Mouse (Mus musculus): ENCODE results near the gene Otulinl.

Otulinl gene

DNA sequence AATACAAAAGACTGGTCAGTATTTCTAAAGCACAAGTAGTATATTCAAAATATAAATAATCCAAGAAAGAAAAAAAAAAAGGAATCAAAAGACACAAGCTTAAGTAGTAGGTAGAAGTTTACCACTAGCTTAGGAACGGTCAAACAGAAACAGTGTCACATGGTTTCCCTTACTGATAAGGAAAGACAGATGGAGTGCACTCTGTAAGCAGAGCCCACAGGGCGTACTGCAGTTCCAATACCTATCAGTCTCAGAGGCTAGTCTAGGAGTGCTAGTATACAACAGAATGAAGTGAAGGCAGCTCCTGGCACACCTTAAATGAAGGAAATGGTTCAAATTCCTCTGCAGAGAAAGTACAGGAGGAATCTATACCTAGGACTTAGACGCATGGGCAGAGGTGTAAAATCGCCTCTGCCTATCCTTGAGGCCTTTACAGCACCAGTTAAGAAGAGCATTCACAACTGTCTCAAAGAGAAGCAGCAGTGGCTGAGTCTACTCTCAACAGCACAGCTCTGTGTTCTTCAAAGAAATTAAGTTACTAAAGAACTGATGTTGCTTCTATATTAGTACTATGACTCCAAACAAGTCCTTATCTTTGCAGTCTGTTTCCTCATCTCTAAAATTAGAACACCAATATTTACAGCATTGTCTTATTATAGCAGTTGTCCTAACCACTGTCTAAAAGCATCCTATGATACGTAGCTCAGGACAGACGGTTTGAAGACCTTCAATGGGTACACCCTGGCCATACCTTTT, 62.4 kb downstream of the Otulinl start:
- in situ Hi-C loops (cut with MboI, MseI), result no loop called here

DNA sequence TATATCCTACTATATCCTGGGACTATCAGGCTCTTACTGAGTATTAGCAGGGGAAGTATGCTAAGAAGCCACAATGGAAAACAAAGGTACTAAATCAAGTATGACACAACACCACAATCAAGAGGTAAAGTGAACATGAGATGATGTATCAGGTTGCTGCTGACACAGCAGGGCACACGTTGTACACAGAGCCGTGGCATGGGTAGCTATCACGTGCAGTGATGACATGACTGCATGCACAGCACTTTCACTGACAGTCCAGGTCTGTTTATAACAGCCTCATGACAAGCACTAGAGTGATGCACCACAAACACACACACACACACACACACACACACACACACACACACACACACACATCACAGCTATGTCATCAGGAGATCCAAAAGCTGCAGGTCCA, 64.2 kb downstream of the Otulinl start:
- in situ Hi-C loops (cut with MboI, MseI), result no loop called here

DNA sequence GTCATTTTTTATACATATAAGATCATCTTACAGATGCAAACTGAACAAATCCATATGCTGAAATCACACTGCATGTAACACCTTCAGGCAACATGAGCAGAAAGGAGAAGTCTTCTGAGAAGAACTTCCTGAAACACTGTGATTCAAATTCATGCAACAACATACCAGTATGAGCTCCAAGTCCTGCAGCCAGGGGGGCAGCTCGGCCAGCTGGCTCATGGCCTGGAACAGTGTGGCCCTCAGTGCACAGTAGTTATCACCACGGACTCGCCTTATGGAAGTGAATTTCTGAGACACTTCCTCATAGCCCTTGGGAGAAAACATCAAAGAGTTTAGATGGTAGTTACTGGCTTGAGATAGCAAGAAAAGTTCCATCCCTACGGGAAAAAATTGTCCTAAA, 65.2 kb downstream of the Otulinl start:
- in situ Hi-C loops (cut with MboI, MseI), result no loop called here

DNA sequence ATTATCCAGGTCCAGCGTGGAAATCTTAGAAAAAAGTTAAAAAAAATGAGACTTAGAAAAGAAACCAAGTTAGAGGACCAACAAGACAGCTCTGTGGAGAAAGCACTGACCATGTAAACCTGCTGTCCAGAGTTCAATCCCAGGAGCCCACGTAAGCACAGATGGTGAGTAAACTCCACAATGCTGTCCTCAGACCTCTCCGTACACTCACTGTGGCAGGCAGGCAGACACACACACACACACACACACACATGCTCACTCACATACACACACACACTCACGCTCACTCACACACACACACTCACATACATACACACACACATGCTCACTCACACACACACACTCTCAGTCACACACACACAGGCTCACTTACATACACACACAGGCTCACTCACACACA, 68.1 kb downstream of the Otulinl start:
- in situ Hi-C loops (cut with MboI, MseI), result no loop called here

DNA sequence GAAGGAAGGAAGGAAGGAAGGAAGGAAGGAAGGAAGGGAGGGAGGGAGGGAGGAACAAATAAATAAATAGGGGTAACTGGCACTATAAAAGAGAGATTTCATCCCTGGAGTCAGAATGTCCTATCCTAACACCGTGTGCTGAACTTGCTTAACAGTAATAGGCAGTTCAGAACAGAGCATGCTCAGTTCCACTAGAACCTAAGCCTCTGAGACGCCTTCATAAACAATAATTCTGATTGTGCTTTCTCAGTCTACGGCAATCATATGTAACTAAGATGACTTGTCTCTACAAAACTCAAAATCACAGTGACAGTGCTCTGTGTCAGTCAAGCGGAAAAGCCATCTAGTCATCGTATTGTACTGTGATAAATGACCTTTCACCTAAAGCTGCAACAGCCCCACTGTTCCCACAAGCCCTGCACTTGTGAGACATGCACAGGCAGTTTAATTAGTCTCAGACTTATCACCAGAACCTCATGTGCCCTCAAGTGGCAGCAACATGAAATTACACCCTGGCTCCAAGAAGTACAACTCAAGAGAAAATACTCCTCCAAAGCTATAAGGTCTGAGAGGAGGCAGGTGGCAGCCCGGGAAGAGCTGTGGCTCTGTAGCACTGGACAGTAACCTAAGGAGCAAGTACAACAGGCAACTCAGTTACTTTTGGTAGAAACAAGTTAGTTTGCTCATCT, 68.7 kb downstream of the Otulinl start:
- in situ Hi-C loops (cut with MboI, MseI), result no loop called here

DNA sequence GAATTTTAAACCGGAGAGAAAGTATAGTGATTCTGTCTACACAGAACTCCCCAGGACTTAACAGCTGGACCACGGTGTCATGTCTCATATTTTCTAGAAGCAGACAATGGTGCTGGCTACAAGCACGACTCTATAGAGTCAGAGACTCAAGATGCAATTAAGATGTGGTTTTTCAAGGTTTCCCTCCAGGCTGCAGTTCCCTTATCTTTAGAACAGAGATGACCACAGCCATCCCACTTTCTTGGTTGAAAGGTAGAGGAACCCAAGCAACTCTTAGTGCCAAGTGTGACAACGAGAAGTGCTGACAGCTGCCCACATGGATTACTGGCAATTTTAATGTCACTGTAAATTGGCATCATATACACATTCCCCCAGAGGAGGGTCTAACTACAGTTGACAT, 71.8 kb downstream of the Otulinl start:
- in situ Hi-C loops (cut with MboI, MseI), result no loop called here

DNA sequence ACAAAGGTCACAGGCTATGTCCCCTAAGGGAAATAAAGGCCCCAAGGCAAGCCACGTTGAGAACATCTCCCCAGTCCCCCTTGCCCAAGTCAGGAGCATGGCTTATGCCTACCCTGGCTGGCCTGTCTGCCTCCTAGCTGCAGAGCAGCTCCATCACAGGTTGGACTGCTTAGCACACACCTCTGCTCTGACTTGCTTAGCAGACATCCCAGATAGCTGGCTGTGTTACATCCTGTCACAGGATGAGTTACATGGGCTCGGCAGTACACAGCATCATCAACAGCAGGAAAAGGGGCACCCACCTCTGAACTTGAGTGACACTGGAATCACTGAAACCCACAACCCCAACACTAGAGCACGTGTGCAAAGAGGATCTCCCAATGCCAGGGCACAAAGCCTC, 76.1 kb downstream of the Otulinl start:
- in situ Hi-C loops (cut with MboI, MseI), result no loop called here

Measured in T-helper 2 cell (primary cell).